Mouse (Mus musculus) liver, embryonic 14.5 days (tissue): ENCODE measurements around the gene Sema4d.
A peak's percentile ranks its signal among the peaks of the same experiment; 100 is the strongest.

Source experiments
- CTCF ChIP-seq: IDR thresholded peaks from 2 replicates; pipeline ENCODE4 v1.5.1; 2016; ENCODE audit warnings: antibody characterized with exemption, low read depth, control low read depth
- EP300 ChIP-seq: IDR thresholded peaks from 2 replicates; pipeline ENCODE4 v1.6.1; 2016; ENCODE audit warnings: antibody characterized with exemption, low read depth

- TF ChIP-seq EP300: peak; percentile 45; the same call in 1 of the 2 replicates
- TF ChIP-seq CTCF: no peak
These were observed 45.5 kb downstream of the Sema4d start for GRCm38 (mm10) chr13:51748009-51748552.
